ENCODE assay signal across 14 mouse cellular contexts in genomic region chr13:113012683-113013082, GRCm38 (mm10). TPM values are rescaled to one million over a fixed set of nuclear protein-coding genes. Genes with fewer than 3 reads are reported as not detected.
DNase-seq lines count a peak whose midpoint lies in the region; ATAC-seq lines count a peak whose summit lies in the region.
"Had no signal": no experiment of that assay in that cellular context is flagged by ENCODE, and none has a peak within 500 bp of the region (broad histone marks: within the 10 kb centered on the region; RNA-seq: fewer than 3 reads in every experiment).

No protein-coding gene starts in this region.

- no peak for DNase-seq in forebrain, embryonic 14.5 days (ENCODE audit: low spot score)
- DNase-seq in intestine, embryonic 14.5 days (ENCODE audit: low spot score), result peak; percentile 41
- peak; percentile 15 for DNase-seq in CD4-positive, CD25-positive, alpha-beta regulatory T cell, adult 2 months (ENCODE audit: low read depth, low spot score)
- no peak for DNase-seq in adipocyte (ENCODE audit: low spot score)
- no peak for DNase-seq in left cerebral cortex, adult 9 months (ENCODE audit: low spot score in 2 of 2)
- DNase-seq: adrenal gland, adult 8-10 months; cerebellum, postnatal 36 days; kidney, adult 11 months; left cerebral cortex, postnatal 4 days; midbrain, embryonic 14.5 days had no signal

- no peaks in the 10 kb centered on the region for H3K9me3 ChIP-seq in forebrain, embryonic 14.5 days (replicated peaks; ENCODE audit: control insufficient read depth, low read length)
- H3K9me3 ChIP-seq in forebrain, embryonic 12.5 days, result no peaks in the 10 kb centered on the region
- H3K9me3 ChIP-seq in intestine, embryonic 14.5 days (ENCODE audit: control insufficient read depth, low read length), result no peaks in the 10 kb centered on the region
- no peaks in the 10 kb centered on the region for H3K9me3 ChIP-seq in intestine, embryonic 16.5 days (ENCODE audit: control insufficient read depth, low read length)
- no peaks in the 10 kb centered on the region for H3K9me3 ChIP-seq in liver, embryonic 15.5 days (replicated peaks)

- H3K4me1 ChIP-seq in forebrain, embryonic 14.5 days (ENCODE audit: control insufficient read depth, insufficient read depth, low read length), result no peaks in the 10 kb centered on the region
- H3K4me1 ChIP-seq in forebrain, embryonic 12.5 days, result no peaks in the 10 kb centered on the region
- no peaks in the 10 kb centered on the region; the same call in 1 of the 2 replicates for H3K4me1 ChIP-seq in intestine, embryonic 14.5 days (replicated peaks; ENCODE audit: control insufficient read depth, insufficient read depth, low read length)
- H3K4me1 ChIP-seq in intestine, embryonic 16.5 days (ENCODE audit: control insufficient read depth, insufficient read depth, low read length), result no peaks in the 10 kb centered on the region
- H3K4me1 ChIP-seq in liver, embryonic 15.5 days (replicated peaks), result no peaks in the 10 kb centered on the region

- no peaks in the 10 kb centered on the region for H3K36me3 ChIP-seq in forebrain, embryonic 14.5 days (ENCODE audit: control insufficient read depth, insufficient read depth, low read length)
- H3K36me3 ChIP-seq in forebrain, embryonic 12.5 days (replicated peaks), result no peaks in the 10 kb centered on the region
- H3K36me3 ChIP-seq in intestine, embryonic 14.5 days (ENCODE audit: control insufficient read depth, insufficient read depth, low read length), result no peaks in the 10 kb centered on the region
- H3K36me3 ChIP-seq in intestine, embryonic 16.5 days (ENCODE audit: control insufficient read depth, insufficient read depth, low read length), result no peaks in the 10 kb centered on the region
- no peaks in the 10 kb centered on the region for H3K36me3 ChIP-seq in liver, embryonic 15.5 days (replicated peaks)

- no peak overlapping the region for H3K4me3 ChIP-seq in forebrain, embryonic 14.5 days (ENCODE audit: low read depth, low read length)
- no peak overlapping the region for H3K4me3 ChIP-seq in forebrain, embryonic 12.5 days (replicated peaks)
- no peak overlapping the region for H3K4me3 ChIP-seq in intestine, embryonic 14.5 days (ENCODE audit: low read depth, low read length)
- no peak overlapping the region for H3K4me3 ChIP-seq in intestine, embryonic 16.5 days (ENCODE audit: low read length)
- H3K4me3 ChIP-seq in liver, embryonic 15.5 days (replicated peaks), result no peak overlapping the region

- WGBS in forebrain, embryonic 14.5 days, result 73% methylated on average over 6 of the region's 6 CpGs
- WGBS in forebrain, embryonic 12.5 days, result 81% methylated on average over 6 of the region's 6 CpGs
- WGBS in intestine, embryonic 14.5 days, result 78% methylated on average over 6 of the region's 6 CpGs
- WGBS in intestine, embryonic 16.5 days, result 79% methylated on average over 6 of the region's 6 CpGs
- WGBS in liver, embryonic 15.5 days (ENCODE audit: insufficient replicate concordance), result 72% methylated on average over 6 of the region's 6 CpGs

- H3K9ac ChIP-seq in forebrain, embryonic 14.5 days (ENCODE audit: low read length), result no peak overlapping the region
- no peak overlapping the region for H3K9ac ChIP-seq in forebrain, embryonic 12.5 days
- H3K9ac ChIP-seq in intestine, embryonic 14.5 days (ENCODE audit: low read length), result no peak overlapping the region
- H3K9ac ChIP-seq in intestine, embryonic 16.5 days (ENCODE audit: low read depth, low read length), result no peak overlapping the region
- H3K9ac ChIP-seq in liver, embryonic 15.5 days, result no peak overlapping the region

- no peaks in the 10 kb centered on the region; the same call in 1 of the 2 replicates for H3K27me3 ChIP-seq in forebrain, embryonic 14.5 days (replicated peaks; ENCODE audit: control insufficient read depth, insufficient read depth, low read length)
- H3K27me3 ChIP-seq in forebrain, embryonic 12.5 days, result 0 out of 2 replicates have a peak, but pooled peaks cover 3% of the 10 kb centered on the region
- H3K27me3 ChIP-seq in intestine, embryonic 14.5 days (replicated peaks; ENCODE audit: control insufficient read depth, insufficient read depth, low read length), result no peaks in the 10 kb centered on the region
- no peaks in the 10 kb centered on the region for H3K27me3 ChIP-seq in intestine, embryonic 16.5 days (replicated peaks; ENCODE audit: control insufficient read depth, insufficient read depth, low read length)
- peaks cover 8% of the 10 kb centered on the region for H3K27me3 ChIP-seq in liver, embryonic 15.5 days

- no peak overlapping the region for H3K4me2 ChIP-seq in forebrain, embryonic 14.5 days (ENCODE audit: low read length)
- no peak overlapping the region for H3K4me2 ChIP-seq in forebrain, embryonic 12.5 days
- H3K4me2 ChIP-seq in intestine, embryonic 14.5 days (ENCODE audit: low read length), result peak overlapping the region; percentile 37; the same call in 1 of the 2 replicates
- H3K4me2 ChIP-seq in intestine, embryonic 16.5 days (ENCODE audit: low read depth, low read length), result no peak overlapping the region; the same call in 1 of the 2 replicates
- peak overlapping the region; percentile 61; the same call in 1 of the 2 replicates for H3K4me2 ChIP-seq in liver, embryonic 15.5 days

- peak; percentile 63; the same call in 1 of the 2 replicates for ATAC-seq in forebrain, embryonic 14.5 days
- ATAC-seq in forebrain, embryonic 12.5 days (ENCODE audit: low FRiP score), result no peak
- no peak for ATAC-seq in intestine, embryonic 14.5 days (replicated peaks; ENCODE audit: low FRiP score, low TSS enrichment, low read depth)
- no peak for ATAC-seq in intestine, embryonic 16.5 days
- ATAC-seq in liver, embryonic 15.5 days (ENCODE audit: insufficient read depth), result no peak

- peak overlapping the region; percentile 48; the same call in 1 of the 2 replicates for H3K27ac ChIP-seq in forebrain, embryonic 14.5 days (ENCODE audit: low read depth, low read length)
- H3K27ac ChIP-seq in forebrain, embryonic 12.5 days, result no peak overlapping the region
- H3K27ac ChIP-seq in intestine, embryonic 14.5 days (ENCODE audit: low read depth), result no peak overlapping the region
- H3K27ac ChIP-seq in intestine, embryonic 16.5 days (ENCODE audit: low read length), result no peak overlapping the region
- no peak overlapping the region for H3K27ac ChIP-seq in liver, embryonic 15.5 days (replicated peaks)

RNA-seq across cellular contexts. Expression of gene Mcidas, which starts 19.0 kb away (rescaled TPM):
- polyA plus RNA-seq in forebrain, embryonic 14.5 days (2014; fragmentation: Nextera tagmentation; extraction: Ambion mirVana), result 0.73 and 0.94 TPM in 2 replicates
- polyA plus RNA-seq in forebrain, embryonic 12.5 days (2016; fragmentation: Nextera tagmentation; extraction: Ambion mirVana), result 2.2 and 3.6 TPM in 2 replicates
- polyA plus RNA-seq in intestine, embryonic 14.5 days (2014; fragmentation: Nextera tagmentation; extraction: Ambion mirVana), result 0.07 TPM in 1 of 2 replicates, not detected in the other
- 0.05 TPM in 1 of 2 replicates, not detected in the other for polyA plus RNA-seq in intestine, embryonic 16.5 days (2015; fragmentation: Nextera tagmentation; extraction: Ambion mirVana)
- not detected in 2 replicates for polyA plus RNA-seq in liver, embryonic 15.5 days (2015; fragmentation: Nextera tagmentation; extraction: Ambion mirVana)

RNA-seq across cellular contexts. Expression of gene Cdc20b, which starts 22.2 kb away (rescaled TPM):
- 0.43 and 0.71 TPM in 2 replicates for polyA plus RNA-seq in forebrain, embryonic 14.5 days (2014; fragmentation: Nextera tagmentation; extraction: Ambion mirVana)
- 0.97 and 1.3 TPM in 2 replicates for polyA plus RNA-seq in forebrain, embryonic 12.5 days (2016; fragmentation: Nextera tagmentation; extraction: Ambion mirVana)
- not detected in 2 replicates for polyA plus RNA-seq in intestine, embryonic 14.5 days (2014; fragmentation: Nextera tagmentation; extraction: Ambion mirVana)
- not detected in 2 replicates for polyA plus RNA-seq in intestine, embryonic 16.5 days (2015; fragmentation: Nextera tagmentation; extraction: Ambion mirVana)
- not detected in 2 replicates for polyA plus RNA-seq in liver, embryonic 15.5 days (2015; fragmentation: Nextera tagmentation; extraction: Ambion mirVana)
- polyA plus RNA-seq: gonadal fat pad, adult 2 months had no signal

RNA-seq across cellular contexts. Expression of gene Ccno, which starts 25.1 kb away (rescaled TPM):
- 1.5 and 2.2 TPM in 2 replicates for polyA plus RNA-seq in forebrain, embryonic 14.5 days (2014; fragmentation: Nextera tagmentation; extraction: Ambion mirVana)
- 4.4 and 7.2 TPM in 2 replicates for polyA plus RNA-seq in forebrain, embryonic 12.5 days (2016; fragmentation: Nextera tagmentation; extraction: Ambion mirVana)
- 0.19 and 0.24 TPM in 2 replicates for polyA plus RNA-seq in intestine, embryonic 14.5 days (2014; fragmentation: Nextera tagmentation; extraction: Ambion mirVana)
- 0.13 and 0.32 TPM in 2 replicates for polyA plus RNA-seq in intestine, embryonic 16.5 days (2015; fragmentation: Nextera tagmentation; extraction: Ambion mirVana)
- 0.15 and 0.48 TPM in 2 replicates for polyA plus RNA-seq in liver, embryonic 15.5 days (2015; fragmentation: Nextera tagmentation; extraction: Ambion mirVana)

RNA-seq across cellular contexts. Expression of gene Gpx8, which starts 33.5 kb away (rescaled TPM):
- polyA plus RNA-seq in forebrain, embryonic 14.5 days (2014; fragmentation: Nextera tagmentation; extraction: Ambion mirVana), result 57.7 and 59.3 TPM in 2 replicates
- 77.0 and 81.2 TPM in 2 replicates for polyA plus RNA-seq in forebrain, embryonic 12.5 days (2016; fragmentation: Nextera tagmentation; extraction: Ambion mirVana)
- polyA plus RNA-seq in intestine, embryonic 14.5 days (2014; fragmentation: Nextera tagmentation; extraction: Ambion mirVana), result 127 and 142 TPM in 2 replicates
- 80.4 and 91.0 TPM in 2 replicates for polyA plus RNA-seq in intestine, embryonic 16.5 days (2015; fragmentation: Nextera tagmentation; extraction: Ambion mirVana)
- 5.7 and 6.7 TPM in 2 replicates for polyA plus RNA-seq in liver, embryonic 15.5 days (2015; fragmentation: Nextera tagmentation; extraction: Ambion mirVana)

Comparison
In these comparisons a context has a peak if more than half of its experiments do, and no peak if none do; other contexts are left out.
1. H3K4me2 ChIP-seq: peak in intestine, embryonic 14.5 days (single experiment) and liver, embryonic 15.5 days (single experiment); none in forebrain, embryonic 14.5 days (single experiment), forebrain, embryonic 12.5 days (single experiment) and intestine, embryonic 16.5 days (single experiment).
2. DNase-seq: peak in intestine, embryonic 14.5 days (single experiment) and CD4-positive, CD25-positive, alpha-beta regulatory T cell, adult 2 months (single experiment); none in forebrain, embryonic 14.5 days (single experiment), adipocyte (single experiment) and left cerebral cortex, adult 9 months (0 of 2).